Mouse (Mus musculus): Measurements from ENCODE around the gene Gm45785.

Gm45785 gene

DNA sequence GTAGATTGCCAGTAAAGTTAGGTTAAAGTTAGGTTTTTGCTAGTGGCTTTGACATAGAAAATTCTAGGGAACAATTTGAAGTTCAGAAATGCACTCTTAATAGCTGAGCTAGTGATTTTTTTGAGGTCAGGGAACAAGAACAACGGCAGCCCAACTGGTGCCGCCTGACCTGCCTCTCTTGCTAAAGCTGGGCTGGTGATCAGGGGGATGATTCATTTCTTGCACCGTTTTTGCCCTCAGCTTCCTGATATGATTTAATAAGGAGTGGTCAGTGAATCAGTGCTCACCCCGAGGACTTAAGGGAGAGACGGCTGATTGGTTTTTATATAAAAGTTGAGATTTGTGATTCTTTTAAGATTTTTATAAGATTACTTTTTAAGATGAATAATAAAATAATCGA is 24.7 kb downstream of the Gm45785 start:
- DNase-seq (ENCODE audit: low spot score in 2 of 2), result no peak

DNA sequence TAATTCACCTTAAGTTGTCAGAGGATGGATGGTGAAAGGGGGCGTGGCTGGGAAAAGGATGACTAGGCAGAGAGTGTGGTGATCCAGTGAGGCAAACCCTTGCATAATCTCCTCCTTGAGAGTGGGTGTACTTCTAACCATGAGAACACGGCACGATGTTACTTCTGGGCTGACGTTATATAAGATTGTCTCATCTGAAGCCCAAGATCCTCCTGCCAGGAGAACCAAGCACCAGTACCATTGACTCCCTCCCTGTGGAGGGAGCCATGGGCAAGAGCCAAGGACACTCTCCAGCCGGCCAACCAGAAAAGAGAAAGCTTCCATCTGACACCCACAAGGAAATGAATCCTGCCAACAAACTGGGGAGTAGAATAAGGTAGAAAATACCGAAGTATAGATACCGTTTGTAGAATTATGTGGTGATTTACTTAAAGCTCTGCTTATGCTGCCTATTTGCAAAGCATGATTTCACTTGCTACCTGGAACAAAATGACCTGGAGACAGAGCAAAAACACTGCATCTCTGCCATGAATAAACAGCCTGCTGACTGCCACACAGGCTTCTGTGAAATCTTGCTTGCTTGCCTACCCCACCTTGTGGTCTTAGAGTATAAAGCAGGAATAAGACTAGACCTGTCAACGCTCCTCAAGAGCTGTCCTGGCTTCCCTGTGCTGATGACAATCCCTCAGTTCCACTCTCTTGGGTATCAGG is 27.8 kb downstream of the Gm45785 start:
- no peak for DNase-seq (ENCODE audit: low spot score in 2 of 2)

DNA sequence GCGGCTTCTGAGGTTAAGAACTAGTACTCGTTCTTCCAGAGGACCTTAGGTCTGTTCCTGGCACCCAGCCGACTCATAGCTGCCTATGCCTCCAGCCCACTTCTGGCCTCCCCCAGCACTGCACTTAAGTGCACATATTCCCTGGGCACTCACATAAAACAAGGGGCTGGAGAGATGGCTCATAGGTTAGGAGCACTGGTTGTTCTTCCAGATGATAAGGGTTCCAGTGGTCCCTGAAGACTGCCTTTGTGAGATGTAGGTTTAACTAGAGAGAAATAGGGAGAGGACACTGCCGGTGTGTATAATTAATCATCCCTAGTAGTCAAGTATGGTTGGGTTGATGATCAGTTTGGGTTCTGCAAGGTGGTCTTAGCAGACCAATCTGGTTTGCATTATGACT is 33.4 kb downstream of the Gm45785 start:
- DNase-seq (ENCODE audit: low spot score in 2 of 2), result no peak

DNA sequence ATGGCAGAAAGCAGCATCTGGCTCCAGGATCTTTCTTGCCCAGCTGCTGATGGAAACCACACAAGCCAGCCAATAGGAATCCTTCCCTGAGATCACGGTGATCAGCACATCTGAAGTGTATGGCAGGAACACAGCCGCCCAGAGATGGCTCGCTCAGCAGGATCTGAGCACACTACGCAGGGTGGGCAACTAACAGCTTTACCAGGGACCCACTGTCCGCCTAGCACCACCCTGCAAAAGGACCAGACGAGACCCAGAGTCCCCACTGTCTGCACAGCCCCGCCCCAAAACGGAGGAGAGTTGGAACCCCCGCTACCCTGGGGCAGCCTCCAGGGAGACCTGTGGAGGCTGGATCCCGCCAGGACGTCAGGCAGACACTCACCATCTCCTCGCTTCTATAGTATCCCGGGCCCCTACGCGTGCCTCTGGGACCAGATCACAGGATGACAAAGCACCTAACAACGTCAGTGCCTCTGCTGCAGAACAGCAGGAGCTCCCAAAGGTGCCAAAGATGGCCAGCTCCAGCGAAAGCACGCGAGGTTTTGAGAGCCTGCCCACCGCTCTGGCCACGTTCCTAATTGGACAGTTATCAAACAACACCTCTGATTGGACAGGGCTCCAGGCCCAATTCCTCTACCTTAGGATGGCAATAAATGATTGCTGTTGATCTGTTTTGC is 34.3 kb downstream of the Gm45785 start, which contains the start of gene Zfp941:
TSS of gene Zfp941 (minus strand) at position 526 of the 677 bp plus-strand sequence.
- DNase-seq (ENCODE audit: low spot score in 2 of 2), result no peak

DNA sequence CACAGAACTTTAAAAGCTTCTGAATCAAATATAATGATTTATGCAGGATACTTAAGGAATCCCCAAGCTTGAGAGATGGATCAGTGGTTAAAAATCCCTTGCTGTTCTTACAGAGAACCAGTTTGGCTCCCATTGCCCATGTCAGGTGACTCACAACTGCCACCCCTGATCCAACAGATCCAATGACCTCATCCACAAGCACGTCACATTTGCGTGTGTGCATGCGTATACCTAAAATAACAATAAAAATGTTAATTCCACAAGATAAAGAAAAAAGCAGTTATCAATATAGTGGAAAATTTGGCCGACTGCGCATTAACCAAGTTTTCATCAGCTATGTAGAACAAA is 34.9 kb downstream of the Gm45785 start:
- DNase-seq (ENCODE audit: low spot score in 2 of 2), result no peak

DNA sequence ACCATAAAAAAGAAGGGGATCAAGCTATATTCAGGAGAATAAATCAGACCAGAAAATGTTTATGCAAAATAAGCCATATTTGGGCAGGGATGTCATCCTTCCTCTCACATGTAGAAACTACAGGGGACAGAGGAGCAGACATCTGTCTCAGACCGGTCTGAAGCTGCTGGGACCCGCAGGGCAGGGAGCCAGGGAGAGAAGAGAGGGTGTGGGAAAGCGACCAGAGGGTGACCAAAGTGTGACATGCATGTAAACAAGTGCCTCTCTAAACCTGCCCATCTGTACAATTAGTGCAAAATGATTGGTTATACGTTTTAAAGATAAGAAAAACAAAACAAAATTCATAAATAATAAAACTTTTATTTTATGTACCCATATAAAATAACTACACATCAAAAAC is 36.0 kb downstream of the Gm45785 start:
- no peak for DNase-seq (ENCODE audit: low spot score in 2 of 2)

DNA sequence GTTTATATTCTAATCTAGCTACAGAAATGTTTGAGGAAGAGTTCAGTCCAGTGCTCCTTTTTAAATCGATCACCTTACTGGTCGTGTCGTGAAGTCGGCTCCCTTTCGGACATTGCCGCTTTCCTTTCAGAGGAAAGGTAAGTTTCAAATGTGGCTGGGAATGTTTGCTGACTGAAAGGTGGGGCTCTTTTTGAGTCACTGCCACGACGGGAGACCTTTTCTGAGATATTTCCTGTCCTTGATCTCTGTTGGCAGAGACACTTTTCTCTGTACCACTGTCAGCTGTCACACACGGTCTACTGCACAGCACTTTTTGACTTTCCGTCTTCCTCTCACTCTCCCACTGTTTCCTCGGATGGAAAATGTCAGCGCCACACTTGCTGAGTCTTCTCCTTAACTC is 43.3 kb downstream of the Gm45785 start:
- DNase-seq (ENCODE audit: low spot score in 2 of 2), result no peak

DNA sequence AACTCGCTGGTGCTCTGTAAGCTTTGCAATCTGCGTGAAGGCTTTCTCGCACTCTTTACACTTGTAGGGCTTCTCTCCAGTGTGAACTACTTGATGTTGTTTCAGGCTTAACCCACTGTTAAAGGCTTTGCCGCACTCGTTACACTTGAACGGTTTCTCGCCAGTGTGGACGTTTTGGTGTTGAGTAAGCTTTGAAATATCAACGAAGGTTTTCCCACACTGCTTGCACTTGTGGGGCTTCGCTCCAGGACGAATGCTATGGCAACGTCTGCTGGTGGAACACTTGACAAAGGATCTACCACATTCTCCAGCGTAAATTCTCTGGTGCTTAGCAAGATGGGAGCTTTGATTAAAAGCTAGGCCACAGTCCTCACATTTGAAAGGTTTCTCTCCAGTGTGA is 44.4 kb downstream of the Gm45785 start:
- no peak for DNase-seq (ENCODE audit: low spot score in 2 of 2)

DNA sequence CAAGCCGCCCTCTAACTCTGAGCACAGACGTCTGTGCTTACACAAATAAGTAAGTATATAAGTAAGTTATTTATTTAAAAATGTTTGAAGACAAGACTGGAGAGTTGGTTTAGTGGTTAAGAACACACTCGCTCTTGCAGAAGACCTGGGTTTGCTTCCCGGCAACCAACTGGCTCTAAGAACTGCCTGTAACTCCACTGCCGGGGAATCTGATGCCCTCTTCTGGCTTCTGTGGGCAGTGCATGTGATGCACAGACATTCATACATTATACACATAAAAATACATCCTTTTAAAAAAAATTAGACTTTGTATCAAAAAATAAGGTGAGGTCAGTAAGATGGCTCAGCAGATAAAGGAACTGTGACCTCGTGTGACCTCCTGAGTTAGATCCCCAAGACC is 45.6 kb downstream of the Gm45785 start:
- no peak for DNase-seq (ENCODE audit: low spot score in 2 of 2)

DNA sequence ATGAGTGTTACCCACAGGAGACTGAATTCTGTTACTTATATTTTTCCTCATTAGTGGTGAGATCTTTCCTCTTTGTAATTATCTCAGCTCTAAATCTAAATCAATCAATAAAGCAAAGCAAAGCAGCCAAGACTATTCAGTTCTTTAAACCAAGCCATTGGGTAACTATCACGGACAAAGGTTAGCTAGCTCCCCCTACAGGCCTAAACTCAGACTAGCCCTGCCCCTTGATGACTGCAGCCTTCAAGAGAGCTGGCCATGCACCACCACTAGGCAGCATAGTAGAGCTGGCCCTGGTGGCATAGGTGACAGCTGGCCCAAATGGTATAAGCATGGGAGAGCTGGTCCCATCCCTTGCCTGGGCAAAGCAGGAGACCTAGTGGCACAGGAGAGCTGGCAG is 50.4 kb downstream of the Gm45785 start:
- DNase-seq (ENCODE audit: low spot score in 2 of 2), result peak; percentile 15 to 60

DNA sequence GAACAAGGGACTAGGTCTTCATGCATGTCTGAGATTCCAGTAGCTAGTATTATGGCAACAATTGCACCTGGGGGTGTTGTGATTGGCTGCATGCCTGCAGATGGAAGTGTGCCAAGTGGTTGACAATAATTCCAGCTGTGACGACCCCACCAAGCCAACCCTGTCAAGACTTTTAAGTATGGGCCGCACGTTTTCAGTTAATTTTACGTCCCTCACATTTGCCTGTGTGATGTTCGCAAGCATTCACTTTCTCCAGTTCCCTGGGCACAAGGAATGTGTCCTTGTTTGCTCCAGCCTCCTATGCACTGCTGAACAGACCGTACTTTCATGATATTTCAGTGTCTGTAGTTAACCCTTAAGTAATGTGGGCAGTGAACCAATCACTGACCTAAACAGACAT is 53.5 kb downstream of the Gm45785 start:
- no peak for DNase-seq (ENCODE audit: low spot score in 2 of 2)

DNA sequence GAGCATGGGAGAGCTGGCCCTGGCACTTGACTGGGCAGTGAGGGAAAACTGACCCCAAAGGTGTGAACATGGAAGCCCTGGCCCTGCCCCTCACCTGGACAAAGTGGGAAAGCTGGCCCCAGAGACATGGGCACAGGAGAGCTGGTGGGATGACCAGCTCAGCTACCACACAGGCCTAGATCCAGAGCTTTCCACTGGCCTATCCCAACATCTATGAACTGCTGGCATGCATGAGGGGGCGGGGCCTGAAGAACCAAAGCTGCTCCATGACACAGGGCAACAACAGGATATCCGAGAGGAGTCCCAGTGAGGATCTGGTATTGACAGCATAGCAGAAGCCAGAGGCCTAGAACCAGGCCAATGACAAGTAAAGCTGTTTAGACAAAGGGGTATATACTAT is 57.9 kb downstream of the Gm45785 start:
- DNase-seq (ENCODE audit: low spot score in 2 of 2), result no peak

DNA sequence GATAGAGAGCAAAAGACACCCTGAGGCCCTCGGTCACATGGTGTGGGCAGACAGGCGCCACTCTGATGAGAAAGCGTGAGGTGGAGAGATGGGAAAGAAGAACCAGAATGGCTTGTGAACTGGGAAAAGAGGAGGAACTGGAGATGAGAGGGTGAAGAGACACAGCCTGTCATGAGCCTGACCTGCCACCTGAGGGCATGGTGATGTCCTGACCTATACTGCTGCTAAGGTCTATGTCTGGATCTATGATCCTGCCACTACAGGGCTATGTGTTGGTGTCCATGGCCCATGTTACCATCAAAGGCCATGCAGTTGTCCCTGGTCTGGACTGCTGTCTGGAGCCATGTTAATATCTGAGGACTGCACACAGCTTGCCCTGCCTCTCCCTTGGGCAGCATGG is 58.5 kb downstream of the Gm45785 start:
- no peak for DNase-seq (ENCODE audit: low spot score in 2 of 2)

DNA sequence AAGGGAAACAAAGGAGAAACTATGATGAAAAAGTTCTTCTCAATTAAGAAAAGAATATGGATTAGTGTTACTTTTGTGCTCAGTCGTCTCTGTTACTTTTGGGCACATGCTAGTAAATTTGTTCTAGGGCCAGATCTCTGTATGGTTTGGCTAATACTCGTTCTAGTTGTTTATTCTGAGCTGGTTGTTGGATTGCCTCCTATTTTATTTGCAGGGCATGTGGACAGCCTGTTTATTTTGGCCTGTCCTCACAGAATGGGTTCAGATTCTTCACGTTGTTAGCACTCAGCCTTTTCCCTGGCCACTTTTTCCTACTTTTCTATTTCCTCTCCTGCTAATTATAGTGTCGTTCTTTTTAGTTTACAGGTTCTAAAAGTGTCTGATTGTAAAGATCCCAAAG is 62.6 kb downstream of the Gm45785 start:
- DNase-seq (ENCODE audit: low spot score in 2 of 2), result no peak

DNA sequence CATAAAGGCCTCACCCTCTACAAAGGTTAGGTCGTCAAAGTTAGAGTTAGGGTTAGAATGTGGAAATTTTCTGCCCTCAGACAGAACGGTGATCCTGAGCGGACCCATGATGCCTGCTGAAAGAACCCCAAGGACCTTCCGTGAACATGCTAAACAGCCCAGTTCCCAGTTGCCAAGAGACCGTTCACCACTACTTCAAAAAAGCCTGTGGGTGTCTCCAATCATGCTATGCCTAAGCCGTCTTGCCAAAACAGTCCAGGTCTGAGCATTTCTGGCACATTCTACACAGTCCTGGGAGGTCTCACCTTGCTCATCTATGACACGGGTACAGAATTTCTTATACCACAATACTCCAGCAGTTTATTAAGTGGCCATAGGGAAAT is 68.1 kb downstream of the Gm45785 start:
- no peak for DNase-seq (ENCODE audit: low spot score in 2 of 2)

DNA sequence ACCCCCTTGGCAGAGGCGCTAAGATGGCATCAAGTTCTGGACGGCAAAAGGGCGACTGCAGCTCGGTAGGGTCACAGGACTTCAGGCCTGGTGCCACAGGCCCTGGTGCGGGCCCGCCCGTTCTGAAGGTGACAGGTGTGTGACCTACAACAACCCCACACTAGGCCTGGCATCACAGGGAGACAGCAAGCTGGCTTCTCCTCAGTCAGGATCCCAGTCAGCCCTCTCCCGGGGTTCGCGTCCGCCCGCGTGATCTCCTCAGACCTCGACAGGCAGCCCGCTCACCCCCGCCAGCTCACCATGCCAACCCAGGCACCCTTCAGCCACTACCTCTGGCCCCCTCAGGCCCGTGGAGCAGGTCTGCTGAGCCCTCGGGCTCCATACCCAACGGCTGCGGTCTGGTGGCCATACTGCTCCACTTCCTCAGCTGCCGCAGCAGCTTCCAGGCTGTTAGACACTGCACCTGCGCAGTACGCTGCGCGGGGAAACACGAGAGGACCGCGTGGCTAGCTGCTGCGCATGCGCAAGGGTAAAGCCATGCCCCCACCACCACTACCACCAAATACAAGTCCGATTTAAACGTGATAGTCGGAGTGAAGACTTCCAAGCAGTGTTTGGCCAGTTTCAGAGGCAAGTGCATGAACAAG is 68.6 kb downstream of the Gm45785 start, which contains the start of gene Syce1:
TSS of gene Syce1 (minus strand) at position 447 of the 647 bp plus-strand sequence.
- no peak for DNase-seq (ENCODE audit: low spot score in 2 of 2)

DNA sequence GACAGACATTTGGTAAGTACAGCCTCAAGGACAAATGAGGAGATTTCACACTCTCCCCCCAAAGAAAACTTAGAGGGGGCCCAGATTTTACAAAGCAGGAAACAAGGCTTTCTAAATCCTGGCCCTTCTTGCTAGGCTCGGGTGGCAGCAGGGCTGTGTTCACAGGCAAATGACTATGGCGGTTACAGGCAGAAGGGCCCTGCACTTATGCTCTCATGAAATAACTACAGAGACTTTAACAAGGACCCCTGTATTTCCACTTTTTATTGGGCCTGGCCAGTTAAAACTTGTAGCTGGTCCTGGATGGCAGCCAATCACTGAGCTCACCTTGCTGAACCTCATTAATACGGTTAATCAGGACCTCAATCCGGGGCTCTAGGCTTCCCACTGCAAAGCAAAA is 75.6 kb downstream of the Gm45785 start:
- no peak for DNase-seq (ENCODE audit: low spot score in 2 of 2)

Data from thymus, postnatal 10 days (tissue).